Mouse (Mus musculus): ENCODE measurements around the gene Pabpc4.

GRCm38 (mm10) chr4:123297195-123297960, 35.2 kb downstream of the Pabpc4 start:
- TF ChIP-seq CTCF (IDR thresholded peaks at IDR 0.05; ENCODE audit: low read depth) (no peak), EP300 (IDR thresholded peaks at IDR 0.05; ENCODE audit: low read depth) (no peak)

All from liver, postnatal 0 days (tissue).